Mouse (Mus musculus) liver, embryonic 13.5 days (tissue): Measurements from ENCODE around the gene Alyref. TPM values are rescaled to one million over a fixed set of nuclear protein-coding genes. Genes with fewer than 3 reads are reported as not detected.

ENCODE experiments used
- ATAC-seq: fragments of 200-750 bp; cut with Nextera tagmentation; 2 replicates; pipeline ENCODE4 v1.8.0; 2017; ENCODE audit warnings: low read depth, mild to moderate bottlenecking, moderate number of reproducible peaks, moderate library complexity
- DNase-seq: peaks from one replicate; pipeline ENCODE4 v3.0.0; 2022
- H3K27ac ChIP-seq: fragments of 300-500 bp; sonication (generic); 2 replicates; pipeline ENCODE4 v1.5.1; 2015; ENCODE audit warnings: moderate library complexity, mild to moderate bottlenecking, inconsistent platforms
- H3K27me3 ChIP-seq: fragments of 300-500 bp; sonication (generic); 2 replicates; pipeline ENCODE4 v1.6.1; 2015; ENCODE audit warnings: mild to moderate bottlenecking, inconsistent platforms
- H3K36me3 ChIP-seq: fragments of 300-500 bp; sonication (generic); 2 replicates; pipeline ENCODE4 v1.6.1; 2015; ENCODE audit warnings: mild to moderate bottlenecking, inconsistent platforms
- H3K4me1 ChIP-seq: fragments of 300-500 bp; sonication (generic); replicated peaks from 2 replicates; pipeline ENCODE4 v1.6.1; 2015; ENCODE audit warnings: inconsistent platforms
- H3K4me2 ChIP-seq: fragments of 300-500 bp; sonication (generic); 2 replicates; pipeline ENCODE4 v1.6.1; 2015; ENCODE audit warnings: inconsistent platforms, mild to moderate bottlenecking, moderate library complexity
- H3K4me3 ChIP-seq: fragments of 300-500 bp; sonication (generic); replicated peaks from 2 replicates; pipeline ENCODE4 v1.5.1; 2015; ENCODE audit warnings: mild to moderate bottlenecking, inconsistent platforms
- H3K9ac ChIP-seq: fragments of 300-500 bp; sonication (generic); 2 replicates; pipeline ENCODE4 v1.6.1; 2015; ENCODE audit warnings: mild to moderate bottlenecking, inconsistent platforms
- H3K9me3 ChIP-seq: fragments of 300-500 bp; sonication (generic); replicated peaks from 2 replicates; pipeline ENCODE4 v1.6.1; 2016; ENCODE audit warnings: inconsistent platforms
- WGBS: fragments of 180-500 bp; shearing (Covaris S2); methylation state at CpG from one replicate; pipeline ENCODE4 v1.1.7; 2015; ENCODE audit not compliant: insufficient replicate concordance; 5-methylcytosine and 5-hydroxymethylcytosine counted together
- polyA plus RNA-seq: library from polyadenylated mRNA; unstranded; fragments of >200 nt; fragmentation: Nextera tagmentation; extraction: Ambion mirVana; gene quantifications from 2 replicates; pipeline ENCODE4 v1.2.1, GENCODE M21; 2015

Gene Alyref
- polyA plus RNA-seq, 1 experiment from 2014 or later, result 379 TPM

DNA sequence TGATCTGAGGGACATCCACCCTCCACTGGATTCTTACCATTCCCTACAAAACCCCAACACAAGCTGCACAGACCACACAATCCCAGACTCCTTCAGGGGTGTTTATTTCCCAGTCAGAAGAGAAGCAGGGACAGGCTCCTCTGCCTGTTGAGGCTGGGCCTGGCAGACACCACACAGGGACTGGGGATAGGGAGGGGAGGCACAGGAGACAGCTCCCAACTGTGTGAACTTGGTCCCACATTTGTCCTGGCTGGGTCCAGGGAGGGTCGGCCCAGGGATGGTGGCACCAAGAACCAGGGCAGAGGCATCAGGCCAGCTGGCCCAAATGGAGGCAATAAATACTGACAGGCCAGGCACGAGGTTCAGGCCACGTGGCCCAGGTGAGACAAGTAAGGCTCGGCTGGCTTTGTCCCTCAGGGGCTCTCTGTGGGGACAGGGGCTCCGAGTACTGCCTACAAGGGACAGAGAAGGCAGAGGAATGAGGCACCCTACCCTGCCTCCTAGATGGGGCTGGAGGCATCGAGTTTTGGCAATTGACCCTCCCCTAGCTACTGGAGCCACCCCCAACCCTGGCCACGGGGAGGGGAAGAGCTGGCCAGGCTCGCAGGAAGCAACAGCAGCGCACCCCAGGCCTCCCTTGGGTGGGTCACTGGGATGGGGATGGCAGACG is 20.0 kb downstream of the Alyref start:
- H3K4me3 ChIP-seq, result no peak overlapping the region
- peaks cover 78% of the 10 kb centered on the region for H3K4me1 ChIP-seq
- peak overlapping the region; percentile 80 for H3K27ac ChIP-seq
- no peaks in the 10 kb centered on the region for H3K27me3 ChIP-seq
- no peak for DNase-seq
- H3K36me3 ChIP-seq, result peaks cover 32% of the 10 kb centered on the region
- no peak overlapping the region for H3K4me2 ChIP-seq
- H3K9ac ChIP-seq, result 0 out of 2 replicates have a peak overlapping the region, but pooled peaks have one; percentile 26
- 86% methylated on average over 10 of the region's 10 CpGs for WGBS
- H3K9me3 ChIP-seq, result no peaks in the 10 kb centered on the region
- ATAC-seq, result no peak

DNA sequence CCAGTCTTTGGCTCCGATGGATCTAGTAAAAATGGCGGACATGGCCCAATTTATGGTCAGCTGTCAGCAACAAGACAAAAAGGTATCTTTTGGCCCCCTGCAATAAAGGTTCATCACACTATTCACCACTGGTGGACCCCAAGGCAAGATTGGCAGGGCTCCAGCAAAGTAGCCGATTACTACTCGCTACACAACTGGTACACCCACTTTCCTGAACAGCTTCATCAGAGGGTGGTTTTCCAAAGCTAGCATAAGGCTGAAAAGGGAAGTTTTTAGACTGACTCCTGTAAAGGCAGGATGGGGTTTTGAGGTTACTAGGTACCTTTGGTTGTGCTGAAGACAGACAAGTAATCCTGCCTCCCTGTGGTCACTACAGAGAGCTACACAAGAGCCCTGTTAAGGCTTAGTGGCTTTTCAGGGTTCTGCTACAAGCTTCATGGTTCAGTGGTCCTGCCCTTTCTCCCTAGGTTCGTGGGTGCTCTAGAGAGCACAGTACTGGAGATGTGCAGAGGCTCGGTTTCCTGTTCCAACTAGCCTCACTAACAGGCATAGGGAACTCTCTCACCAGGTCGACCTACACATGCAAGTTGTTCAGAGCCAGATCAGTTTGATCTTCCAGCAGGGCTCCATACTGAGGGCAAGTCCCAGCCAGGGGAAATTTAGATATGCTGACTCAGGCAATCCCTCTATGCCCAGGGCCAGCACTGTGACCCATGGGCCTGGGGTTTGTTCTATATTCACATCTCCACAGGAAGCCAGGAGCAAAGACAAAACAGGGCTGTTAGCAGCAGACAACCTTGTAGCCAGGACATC is 20.7 kb downstream of the Alyref start:
- Histone ChIP-seq H3K36me3 (peaks cover 31% of the 10 kb centered on the region), H3K27ac (peak overlapping the region; percentile 80), H3K9me3 (no peaks in the 10 kb centered on the region), H3K4me1 (peaks cover 76% of the 10 kb centered on the region), H3K4me2 (no peak overlapping the region), H3K4me3 (no peak overlapping the region), H3K27me3 (no peaks in the 10 kb centered on the region), H3K9ac (0 out of 2 replicates have a peak overlapping the region, but pooled peaks have one; percentile 31)
- 72% methylated on average over 7 of the region's 7 CpGs for WGBS
- DNase-seq (no peak), ATAC-seq (no peak)

DNA sequence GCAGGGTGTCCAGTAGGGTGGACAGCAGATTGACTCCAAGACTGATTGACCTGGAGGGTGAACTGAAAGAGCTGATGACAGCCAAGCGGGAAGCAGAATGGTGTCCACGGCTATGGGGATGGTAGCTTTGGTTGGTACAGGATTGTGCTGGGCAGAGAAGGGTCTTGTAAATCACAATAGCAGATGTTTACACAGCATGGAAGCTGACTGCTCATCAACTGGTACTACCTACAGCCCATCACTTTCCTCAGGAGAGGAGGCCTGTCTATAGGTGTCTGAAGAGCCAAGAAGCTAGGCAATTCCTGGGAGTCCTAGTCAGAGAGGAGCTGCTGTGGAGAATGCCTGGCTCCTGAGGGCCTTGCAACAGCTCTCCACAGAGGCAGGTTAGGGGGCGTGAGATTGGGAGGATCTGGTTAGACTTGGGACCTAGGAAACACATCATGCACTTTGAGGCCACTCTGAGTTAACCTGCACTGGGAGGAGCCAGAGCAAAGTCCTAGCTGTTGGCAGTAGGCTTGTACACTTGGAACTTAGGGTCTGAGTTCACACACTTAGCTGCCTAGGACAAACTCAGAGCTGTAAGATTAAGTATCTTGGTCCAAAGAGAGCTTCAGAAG is 21.7 kb downstream of the Alyref start:
- 82% methylated on average over 3 of the region's 3 CpGs for WGBS
- Histone ChIP-seq H3K9me3 (no peaks in the 10 kb centered on the region), H3K27me3 (no peaks in the 10 kb centered on the region), H3K36me3 (peaks cover 32% of the 10 kb centered on the region), H3K27ac (peak overlapping the region; percentile 80), H3K4me3 (no peak overlapping the region), H3K4me2 (no peak overlapping the region), H3K4me1 (peaks cover 78% of the 10 kb centered on the region), H3K9ac (peak overlapping the region; percentile 31; the same call in 1 of the 2 replicates)
- ATAC-seq (no peak), DNase-seq (no peak)

DNA sequence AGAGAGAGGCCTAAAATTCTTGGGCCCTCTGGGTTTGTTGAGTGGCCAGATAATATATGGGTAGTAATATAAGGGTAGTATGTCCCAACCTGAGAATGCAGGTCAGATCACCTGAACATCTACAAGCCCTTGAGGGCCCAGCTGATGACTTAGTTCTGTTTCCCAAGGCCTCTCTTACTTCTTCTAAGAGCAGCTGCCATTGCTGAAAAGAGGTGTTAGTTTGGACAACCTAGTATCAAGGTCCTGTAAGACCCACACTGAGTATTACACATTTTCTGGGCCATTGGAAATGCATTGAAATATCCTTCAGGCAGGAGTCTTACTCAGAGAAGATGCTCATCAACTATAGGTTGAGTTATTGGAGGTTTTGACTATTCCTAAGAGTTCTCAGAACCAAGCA is 22.2 kb downstream of the Alyref start:
- H3K36me3 ChIP-seq, result peaks cover 37% of the 10 kb centered on the region
- no peak overlapping the region for H3K4me3 ChIP-seq
- peaks cover 83% of the 10 kb centered on the region for H3K4me1 ChIP-seq
- no peaks in the 10 kb centered on the region for H3K9me3 ChIP-seq
- no peak overlapping the region for H3K9ac ChIP-seq
- no peaks in the 10 kb centered on the region for H3K27me3 ChIP-seq
- ATAC-seq (no peak), DNase-seq (no peak)
- H3K4me2 ChIP-seq, result no peak overlapping the region
- H3K27ac ChIP-seq, result peak overlapping the region; percentile 80

DNA sequence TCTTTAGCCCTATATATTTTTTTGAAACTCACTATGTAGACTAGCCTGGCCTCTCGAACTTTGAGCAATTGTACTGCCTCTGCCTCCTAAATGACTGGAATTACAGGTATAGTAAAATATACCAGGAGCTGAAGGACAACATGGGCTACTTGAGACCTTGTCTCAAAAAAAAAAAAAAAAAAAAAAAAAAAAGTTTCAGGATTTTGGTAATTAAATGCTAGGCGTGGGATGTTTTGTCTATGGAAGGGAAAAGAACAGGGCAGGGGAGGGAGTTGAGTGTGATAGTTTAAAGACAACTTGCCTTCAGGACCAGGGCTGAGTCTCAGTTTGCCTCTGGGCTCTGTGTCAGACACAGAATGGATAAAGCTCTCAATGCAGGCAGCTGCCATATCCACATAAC is 23.1 kb downstream of the Alyref start:
- Histone ChIP-seq H3K4me3 (peak overlapping the region; percentile 96), H3K9me3 (no peaks in the 10 kb centered on the region), H3K36me3 (peaks cover 45% of the 10 kb centered on the region), H3K9ac (peak overlapping the region; percentile 95), H3K27ac (peak overlapping the region; percentile 90), H3K4me2 (peak overlapping the region; percentile 93), H3K4me1 (peaks cover 84% of the 10 kb centered on the region), H3K27me3 (no peaks in the 10 kb centered on the region)
- ATAC-seq (no peak), DNase-seq (no peak)
- 79% methylated on average over 2 of the region's 2 CpGs for WGBS

DNA sequence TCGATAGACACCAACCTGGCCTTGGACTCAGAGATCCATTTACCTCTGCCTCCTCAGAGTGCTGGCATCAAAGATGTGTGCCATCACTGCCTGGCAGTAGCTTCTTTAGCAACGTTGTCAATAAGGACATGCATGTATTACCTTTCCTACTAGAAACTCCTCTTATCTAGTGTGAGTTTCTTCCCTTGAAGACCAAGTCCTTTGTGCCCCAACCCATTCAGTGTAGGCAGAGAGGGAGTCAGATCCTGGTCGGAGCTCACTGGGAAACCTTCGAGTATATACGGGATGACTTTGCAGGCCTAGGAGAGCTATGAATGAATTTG is 23.9 kb downstream of the Alyref start:
- H3K36me3 ChIP-seq, result peaks cover 43% of the 10 kb centered on the region
- DNase-seq (no peak), ATAC-seq (no peak)
- peaks cover 79% of the 10 kb centered on the region for H3K4me1 ChIP-seq
- WGBS, result 38% methylated on average over 5 of the region's 5 CpGs
- H3K4me2 ChIP-seq, result peak overlapping the region; percentile 93
- peak overlapping the region; percentile 96 for H3K4me3 ChIP-seq
- H3K9ac ChIP-seq, result peak overlapping the region; percentile 95
- H3K27me3 ChIP-seq, result no peaks in the 10 kb centered on the region
- no peaks in the 10 kb centered on the region for H3K9me3 ChIP-seq
- H3K27ac ChIP-seq, result peak overlapping the region; percentile 90

DNA sequence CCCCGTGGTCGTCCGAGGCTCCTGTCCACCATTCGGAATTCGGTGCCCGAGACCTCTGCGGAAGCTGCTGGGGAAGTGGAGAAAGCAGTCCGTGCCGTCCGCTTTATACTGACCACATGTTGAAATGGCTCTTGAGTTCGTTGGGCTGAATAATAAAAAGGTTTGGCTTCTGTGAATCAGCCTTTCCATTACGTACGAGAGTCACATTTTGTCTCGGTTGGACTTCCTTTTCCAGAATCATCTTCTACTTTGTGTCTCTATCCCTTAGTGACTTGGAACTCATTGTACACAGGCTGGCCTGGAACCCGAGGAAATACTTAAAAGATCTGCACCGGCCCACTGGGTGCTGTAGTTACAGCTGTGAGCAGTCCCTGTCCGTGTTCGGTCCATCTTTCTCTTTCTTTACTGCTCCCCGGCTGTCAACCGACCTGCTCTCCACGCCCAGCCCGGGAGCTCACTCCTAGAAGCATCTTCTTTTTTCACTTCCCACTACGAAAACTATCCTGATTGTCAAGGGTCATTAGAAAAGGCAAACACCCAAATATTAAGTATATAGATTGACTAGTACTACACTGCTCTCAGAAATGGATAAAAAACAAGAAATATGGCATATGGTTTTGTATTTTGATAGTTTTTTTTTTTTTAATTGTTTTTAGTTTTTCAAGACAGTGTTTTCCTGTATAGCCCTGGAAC is 24.4 kb downstream of the Alyref start:
- H3K36me3 ChIP-seq, result peaks cover 41% of the 10 kb centered on the region

DNA sequence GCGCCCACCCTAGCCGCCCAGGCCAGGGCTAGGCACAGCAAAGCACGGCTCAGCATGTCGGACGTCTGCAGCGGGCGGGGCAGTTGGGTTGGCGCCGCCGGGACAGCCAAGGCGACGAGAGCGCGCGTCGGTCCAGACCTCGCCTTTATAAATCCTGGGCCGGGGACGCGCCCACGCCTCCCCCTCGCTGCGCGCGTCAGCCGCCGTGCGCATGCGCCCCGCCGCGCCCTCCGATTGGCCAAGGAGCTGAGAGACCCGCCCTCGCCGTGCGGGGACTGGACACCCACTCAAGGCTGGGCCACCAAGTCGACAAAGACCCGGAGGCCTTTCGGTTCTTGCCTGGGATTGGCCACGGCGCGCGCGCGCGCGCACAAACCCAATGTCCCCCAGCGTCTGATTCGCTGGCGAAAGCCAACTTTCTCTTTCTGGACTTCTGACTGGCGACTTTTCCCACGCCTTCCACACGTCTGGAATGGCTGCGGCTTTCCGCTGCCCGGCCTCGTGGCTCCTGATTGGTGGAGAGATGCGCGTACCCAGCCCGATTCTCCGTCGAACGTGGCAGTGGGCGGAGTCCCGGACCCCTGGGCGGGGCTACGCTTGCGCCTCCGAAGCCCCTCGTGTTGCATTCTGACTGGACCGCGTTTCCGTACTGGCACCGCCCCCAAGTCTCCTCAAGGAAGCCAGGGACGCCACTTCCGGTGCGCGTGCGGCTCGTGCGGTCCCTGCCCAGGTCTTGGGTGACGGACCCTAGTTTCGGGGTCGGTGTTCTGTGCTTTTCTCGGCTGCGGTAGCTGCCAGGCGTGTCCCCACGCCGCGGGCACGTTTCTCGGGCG is 25.2 kb downstream of the Alyref start, which contains the start of gene P4hb:
TSS of gene P4hb (minus strand) at position 502 of the 833 bp plus-strand sequence.
- under 1% methylated on average over 94 of the region's 94 CpGs for WGBS
- Histone ChIP-seq H3K36me3 (peaks cover 41% of the 10 kb centered on the region), H3K9me3 (no peaks in the 10 kb centered on the region)

More for the DNA sequence above, 24.4 kb downstream of the Alyref start:
- under 1% methylated on average over 23 of the region's 23 CpGs for WGBS
- Histone ChIP-seq H3K4me3 (peak overlapping the region; percentile 96), H3K9ac (peak overlapping the region; percentile 95), H3K4me1 (peaks cover 75% of the 10 kb centered on the region), H3K27me3 (no peaks in the 10 kb centered on the region), H3K4me2 (peak overlapping the region; percentile 93), H3K9me3 (no peaks in the 10 kb centered on the region), H3K27ac (peak overlapping the region; percentile 90)
- no peak for ATAC-seq
- DNase-seq, result peak; percentile 16

DNA sequence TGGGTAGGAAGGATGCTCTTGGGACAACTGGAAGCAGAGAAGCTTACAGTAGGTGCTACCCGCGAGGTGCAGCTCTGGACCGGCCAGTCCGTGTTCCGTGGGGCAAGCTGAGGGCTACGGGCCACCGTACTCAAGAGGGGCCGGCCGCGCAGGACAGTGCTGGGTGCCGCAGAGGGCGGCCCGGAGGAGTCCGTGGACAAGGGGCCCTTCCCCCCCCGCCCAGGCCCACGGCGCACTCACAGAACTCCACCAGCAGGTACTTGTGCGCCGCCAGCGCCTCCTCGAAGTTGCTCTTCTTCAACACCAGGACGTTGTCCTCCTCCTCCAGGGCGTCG is 25.8 kb downstream of the Alyref start:
- Histone ChIP-seq H3K4me2 (peak overlapping the region; percentile 93), H3K36me3 (peaks cover 41% of the 10 kb centered on the region), H3K9me3 (no peaks in the 10 kb centered on the region), H3K4me1 (peaks cover 73% of the 10 kb centered on the region), H3K27ac (peak overlapping the region; percentile 90), H3K4me3 (peak overlapping the region; percentile 96), H3K9ac (peak overlapping the region; percentile 95), H3K27me3 (no peaks in the 10 kb centered on the region)
- DNase-seq (no peak), ATAC-seq (peak; percentile 2)
- WGBS, result 0% methylated on average over 22 of the region's 24 CpGs

More for the DNA sequence above, 25.2 kb downstream of the Alyref start, which contains the start of gene P4hb:
- H3K4me2 ChIP-seq, result peak within 1 kb of the TSS; percentile 93
- H3K9ac ChIP-seq, result peak within 1 kb of the TSS; percentile 95
- H3K27ac ChIP-seq, result peak within 1 kb of the TSS; percentile 90
- peak within 1 kb of the TSS; percentile 96 for H3K4me3 ChIP-seq
- DNase-seq (peak; percentile 99), ATAC-seq (peak; percentile 93)
- H3K27me3 ChIP-seq, result no peaks in the 10 kb centered on the region
- peaks cover 75% of the 10 kb centered on the region for H3K4me1 ChIP-seq

DNA sequence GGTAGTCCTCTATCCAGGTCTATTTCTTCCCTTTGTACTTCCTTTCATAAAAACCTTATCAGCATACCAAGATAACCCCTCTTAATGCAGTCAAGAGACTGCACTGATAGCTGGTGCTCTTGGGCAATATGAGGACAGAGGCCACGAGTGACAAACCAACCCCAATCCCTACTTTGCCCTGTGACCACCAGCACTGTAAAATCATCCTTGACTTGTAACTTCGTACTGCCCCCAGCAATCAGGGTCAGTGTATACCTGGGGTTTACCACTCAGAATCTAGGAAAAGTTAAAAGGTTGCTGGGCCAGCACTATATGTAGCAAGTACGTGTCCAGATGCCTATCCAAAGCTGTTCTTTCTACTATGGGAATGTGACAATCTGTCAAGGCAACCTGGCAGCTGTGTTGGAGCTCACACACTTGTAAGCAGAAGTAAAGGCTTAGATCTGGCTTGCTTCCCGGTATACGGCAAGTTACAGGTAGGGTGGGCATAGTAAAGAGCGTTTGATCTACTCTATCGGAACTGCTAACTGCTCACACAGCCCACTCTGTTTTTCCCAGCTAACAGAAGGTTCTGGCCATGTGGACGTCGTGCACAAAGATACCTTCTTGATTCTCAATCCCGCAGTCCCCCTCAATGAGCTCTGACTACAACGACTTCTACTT is 26.3 kb downstream of the Alyref start:
- DNase-seq, result no peak
- WGBS, result 4% methylated on average over 11 of the region's 11 CpGs
- peaks cover 42% of the 10 kb centered on the region for H3K36me3 ChIP-seq

More for the DNA sequence above, 26.3 kb downstream of the Alyref start:
- Histone ChIP-seq H3K4me1 (peaks cover 73% of the 10 kb centered on the region), H3K9me3 (no peaks in the 10 kb centered on the region), H3K27me3 (no peaks in the 10 kb centered on the region), H3K9ac (peak overlapping the region; percentile 95), H3K4me2 (peak overlapping the region; percentile 93), H3K27ac (peak overlapping the region; percentile 90), H3K4me3 (peak overlapping the region; percentile 96)
- no peak for ATAC-seq
